Mouse (Mus musculus) limb, embryonic 10.5 days (tissue): Measurements from ENCODE around the gene Atg16l1. TPM values are rescaled to one million over a fixed set of nuclear protein-coding genes. Genes with fewer than 3 reads are reported as not detected.
A peak's percentile ranks its signal among the peaks of the same experiment; 100 is the strongest.

Experiments
- DNase-seq: peaks from one replicate; pipeline ENCODE4 v3.0.0-alpha.2; 2017; ENCODE audit warnings: low spot score
- H3K27ac ChIP-seq: fragments of 300-500 bp; sonication (generic); 2 replicates; pipeline ENCODE4 v1.5.1; 2016; ENCODE audit warnings: mild to moderate bottlenecking
- H3K27me3 ChIP-seq: fragments of 300-500 bp; sonication (generic); 2 replicates; pipeline ENCODE4 v1.6.1; 2016; ENCODE audit warnings: low read depth, mild to moderate bottlenecking; ENCODE audit not compliant: poor library complexity, severe bottlenecking
- H3K36me3 ChIP-seq: fragments of 300-500 bp; sonication (generic); 2 replicates; pipeline ENCODE4 v1.6.1; 2016; ENCODE audit warnings: mild to moderate bottlenecking, moderate library complexity
- H3K4me1 ChIP-seq: fragments of 300-500 bp; sonication (generic); 2 replicates; pipeline ENCODE4 v1.6.1; 2016
- H3K4me3 ChIP-seq: fragments of 300-500 bp; sonication (generic); 2 replicates; pipeline ENCODE4 v1.5.1; 2016; ENCODE audit warnings: mild to moderate bottlenecking, moderate library complexity
- H3K9me3 ChIP-seq: fragments of 300-500 bp; sonication (generic); replicated peaks from 2 replicates; pipeline ENCODE4 v1.6.1; 2016; ENCODE audit warnings: mild to moderate bottlenecking
- WGBS: fragments of 180-500 bp; shearing (Covaris S2); methylation state at CpG from one replicate; pipeline ENCODE4 v1.1.7; 2016; 5-methylcytosine and 5-hydroxymethylcytosine counted together
- polyA plus RNA-seq: library from polyadenylated mRNA; unstranded; fragments of >200 nt; fragmentation: Nextera tagmentation; extraction: Ambion mirVana; gene quantifications from 2 replicates; pipeline ENCODE4 v1.2.1, GENCODE M21; 2016

The Atg16l1 gene
- 36.5 and 38.2 TPM in 2 replicates for polyA plus RNA-seq

- peaks cover 30% of the 10 kb centered on the region for H3K36me3 ChIP-seq
- H3K27ac ChIP-seq = peak within 1 kb of the TSS; percentile 92
- H3K4me3 ChIP-seq = peak within 1 kb of the TSS; percentile 87
- no peaks in the 10 kb centered on the region for H3K27me3 ChIP-seq
- under 1% methylated on average over 79 of the region's 79 CpGs for WGBS
- DNase-seq = peak; percentile 93
- H3K9me3 ChIP-seq = no peaks in the 10 kb centered on the region
- H3K4me1 ChIP-seq = peaks cover 8% of the 10 kb centered on the region
These were observed at the start of gene Atg16l1 for GRCm38 (mm10) chr1:87755641-87756470. TSS of gene Atg16l1 (plus strand) at chr1:87755870.

- 90% methylated on average over 3 of the region's 3 CpGs for WGBS
- Histone ChIP-seq H3K27ac (no peak overlapping the region), H3K9me3 (no peaks in the 10 kb centered on the region), H3K4me3 (no peak overlapping the region), H3K27me3 (no peaks in the 10 kb centered on the region), H3K36me3 (no peaks in the 10 kb centered on the region), H3K4me1 (no peaks in the 10 kb centered on the region)
- no peak for DNase-seq
These were observed 49.3 kb upstream of the Atg16l1 start for GRCm38 (mm10) chr1:87706361-87706760.

- no peaks in the 10 kb centered on the region for H3K9me3 ChIP-seq
- H3K27me3 ChIP-seq = no peaks in the 10 kb centered on the region
- no peak overlapping the region for H3K4me3 ChIP-seq
- DNase-seq = no peak
- 79% methylated on average over 6 of the region's 6 CpGs for WGBS
- H3K4me1 ChIP-seq = no peaks in the 10 kb centered on the region
- H3K27ac ChIP-seq = no peak overlapping the region
- H3K36me3 ChIP-seq = no peaks in the 10 kb centered on the region
These were observed 46.6 kb upstream of the Atg16l1 start for GRCm38 (mm10) chr1:87709020-87709419.

- Histone ChIP-seq H3K9me3 (no peaks in the 10 kb centered on the region), H3K36me3 (no peaks in the 10 kb centered on the region), H3K4me3 (no peak overlapping the region), H3K27ac (no peak overlapping the region), H3K27me3 (no peaks in the 10 kb centered on the region), H3K4me1 (no peaks in the 10 kb centered on the region)
- WGBS = 82% methylated on average over 7 of the region's 7 CpGs
- DNase-seq = no peak
These were observed 45.9 kb upstream of the Atg16l1 start for GRCm38 (mm10) chr1:87709661-87710270.

- Histone ChIP-seq H3K4me1 (no peaks in the 10 kb centered on the region), H3K27me3 (no peaks in the 10 kb centered on the region), H3K4me3 (no peak overlapping the region), H3K36me3 (no peaks in the 10 kb centered on the region), H3K27ac (no peak overlapping the region), H3K9me3 (no peaks in the 10 kb centered on the region)
- no peak for DNase-seq
- 90% methylated on average over 10 of the region's 10 CpGs for WGBS
These were observed 43.6 kb upstream of the Atg16l1 start for GRCm38 (mm10) chr1:87711938-87712613.

- H3K36me3 ChIP-seq = no peaks in the 10 kb centered on the region
- H3K9me3 ChIP-seq = no peaks in the 10 kb centered on the region
- H3K4me1 ChIP-seq = no peaks in the 10 kb centered on the region
- no peak for DNase-seq
- 85% methylated on average over 1 of the region's 1 CpGs for WGBS
- H3K27ac ChIP-seq = no peak overlapping the region
- H3K4me3 ChIP-seq = no peak overlapping the region
- no peaks in the 10 kb centered on the region for H3K27me3 ChIP-seq
These were observed 43.1 kb upstream of the Atg16l1 start for GRCm38 (mm10) chr1:87712614-87712971.

GRCm38 (mm10) chr1:87721382-87721781, 34.3 kb upstream of the Atg16l1 start:
- peak; percentile 34 for DNase-seq
- Histone ChIP-seq H3K4me1 (0 out of 2 replicates have a peak, but pooled peaks cover 5% of the 10 kb centered on the region), H3K4me3 (no peak overlapping the region), H3K27me3 (no peaks in the 10 kb centered on the region), H3K27ac (no peak overlapping the region), H3K36me3 (no peaks in the 10 kb centered on the region), H3K9me3 (no peaks in the 10 kb centered on the region)
- 36% methylated on average over 8 of the region's 8 CpGs for WGBS

- H3K4me1 ChIP-seq = 0 out of 2 replicates have a peak, but pooled peaks cover 5% of the 10 kb centered on the region
- H3K36me3 ChIP-seq = no peaks in the 10 kb centered on the region
- WGBS = 54% methylated on average over 2 of the region's 2 CpGs
- no peaks in the 10 kb centered on the region for H3K27me3 ChIP-seq
- no peak for DNase-seq
- no peak overlapping the region for H3K27ac ChIP-seq
- H3K9me3 ChIP-seq = no peaks in the 10 kb centered on the region
- no peak overlapping the region for H3K4me3 ChIP-seq
These were observed 33.6 kb upstream of the Atg16l1 start for GRCm38 (mm10) chr1:87722081-87722480.

GRCm38 (mm10) chr1:87723351-87723750, 32.3 kb upstream of the Atg16l1 start:
- H3K4me3 ChIP-seq = no peak overlapping the region
- whole genome bisulfite sequencing = 78% methylated on average over 4 of the region's 4 CpGs
- no peaks in the 10 kb centered on the region for H3K36me3 ChIP-seq

GRCm38 (mm10) chr1:87729070-87729469, 26.6 kb upstream of the Atg16l1 start:
- Histone ChIP-seq H3K27me3 (no peaks in the 10 kb centered on the region), H3K4me3 (no peak overlapping the region), H3K27ac (no peak overlapping the region), H3K4me1 (no peaks in the 10 kb centered on the region), H3K36me3 (no peaks in the 10 kb centered on the region), H3K9me3 (no peaks in the 10 kb centered on the region)
- 83% methylated on average over 2 of the region's 2 CpGs for WGBS
- DNase-seq = no peak

More at GRCm38 (mm10) chr1:87723351-87723750, 32.3 kb upstream of the Atg16l1 start:
- H3K27me3 ChIP-seq = no peaks in the 10 kb centered on the region
- no peaks in the 10 kb centered on the region for H3K9me3 ChIP-seq
- 0 out of 2 replicates have a peak, but pooled peaks cover 5% of the 10 kb centered on the region for H3K4me1 ChIP-seq
- DNase-seq = no peak
- H3K27ac ChIP-seq = no peak overlapping the region

GRCm38 (mm10) chr1:87729850-87730249, 25.8 kb upstream of the Atg16l1 start:
- 84% methylated on average over 6 of the region's 6 CpGs for WGBS
- no peaks in the 10 kb centered on the region for H3K4me1 ChIP-seq
- no peak for DNase-seq

GRCm38 (mm10) chr1:87730271-87730670, 25.4 kb upstream of the Atg16l1 start:
- no peaks in the 10 kb centered on the region for H3K9me3 ChIP-seq
- no peak overlapping the region for H3K27ac ChIP-seq
- no peak overlapping the region for H3K4me3 ChIP-seq
- H3K27me3 ChIP-seq = no peaks in the 10 kb centered on the region
- H3K4me1 ChIP-seq = no peaks in the 10 kb centered on the region
- 87% methylated on average over 7 of the region's 7 CpGs for WGBS
- DNase-seq = no peak
- no peaks in the 10 kb centered on the region for H3K36me3 ChIP-seq

More at GRCm38 (mm10) chr1:87729850-87730249, 25.8 kb upstream of the Atg16l1 start:
- H3K27me3 ChIP-seq = no peaks in the 10 kb centered on the region
- no peaks in the 10 kb centered on the region for H3K36me3 ChIP-seq
- H3K4me3 ChIP-seq = no peak overlapping the region
- no peaks in the 10 kb centered on the region for H3K9me3 ChIP-seq
- H3K27ac ChIP-seq = no peak overlapping the region

GRCm38 (mm10) chr1:87733212-87733611, 22.5 kb upstream of the Atg16l1 start:
- Histone ChIP-seq H3K4me1 (no peaks in the 10 kb centered on the region), H3K27me3 (no peaks in the 10 kb centered on the region), H3K36me3 (no peaks in the 10 kb centered on the region), H3K4me3 (no peak overlapping the region), H3K9me3 (no peaks in the 10 kb centered on the region), H3K27ac (no peak overlapping the region)
- 92% methylated on average over 5 of the region's 5 CpGs for WGBS
- DNase-seq = no peak
